Mouse (Mus musculus) CH12.LX (cell line): ENCODE measurements at regions not wholly inside any gene's neighbourhood (a gene's known extent, or its start where the extent isn't known, plus 50 kb on each side); places are given as distances from the start of the nearest gene placed in this dataset.

Source experiments
- DNase-seq: peaks from one replicate; pipeline ENCODE4 v3.0.0-alpha.2; 2013; ENCODE audit errors: extremely low read depth
- H3K27ac ChIP-seq: 2 replicates; pipeline ENCODE4 v1.5.1; 2012; ENCODE audit warnings: low read depth, mild to moderate bottlenecking, control low read depth, moderate library complexity; ENCODE audit not compliant: insufficient read depth
- H3K27me3 ChIP-seq: replicated peaks from 2 replicates; pipeline ENCODE3; 2012; ENCODE audit warnings: inconsistent platforms
- H3K36me3 ChIP-seq, 2 experiments: replicated peaks in 1 of 2; 2 replicates each; pipeline versions ENCODE3 to v1.6.1; 2012; ENCODE audit warnings: inconsistent platforms in 1 of 2, low read length in 1 of 2, mild to moderate bottlenecking in 1 of 2, mixed read lengths in 1 of 2, moderate library complexity in 1 of 2; ENCODE audit not compliant: control insufficient read depth in 1 of 2, insufficient read depth in 1 of 2
- H3K4me1 ChIP-seq, 2 experiments: 2 replicates each; pipeline ENCODE4 v1.6.1; 2012; ENCODE audit warnings: inconsistent platforms in 1 of 2, moderate library complexity in 1 of 2; ENCODE audit not compliant: insufficient read depth in 2 of 2, control insufficient read depth in 1 of 2
- H3K4me2 ChIP-seq: 2 replicates; pipeline ENCODE4 v1.6.1; 2012; ENCODE audit warnings: low read depth, mild to moderate bottlenecking, control low read depth; ENCODE audit not compliant: poor library complexity, insufficient read depth, severe bottlenecking
- H3K4me3 ChIP-seq, 3 experiments: fragments of 150-350 bp in 1 of 3; sonication (generic) in 1 of 3; replicated peaks in 1 of 3; 2 replicates each; pipeline versions ENCODE3 to v1.5.1; 2011 to 2012; ENCODE audit warnings: low read depth in 2 of 3, low read length in 2 of 3, mild to moderate bottlenecking in 2 of 3, moderate library complexity in 2 of 3, control low read depth in 1 of 3, improper control_type of control experiment in 1 of 3, inconsistent platforms in 1 of 3, mixed read lengths in 1 of 3; ENCODE audit not compliant: poor library complexity in 1 of 3
- H3K79me2 ChIP-seq: replicated peaks from 2 replicates; pipeline ENCODE4 v1.6.1; 2012; ENCODE audit warnings: mild to moderate bottlenecking, moderate library complexity; ENCODE audit not compliant: control insufficient read depth, poor library complexity, insufficient read depth, severe bottlenecking; ENCODE audit errors: extremely low read depth
- H3K9ac ChIP-seq: 2 replicates; pipeline ENCODE4 v1.6.1; 2012; ENCODE audit warnings: low read depth, mild to moderate bottlenecking, control low read depth, moderate library complexity; ENCODE audit not compliant: insufficient read depth
- H3K9me3 ChIP-seq: replicated peaks from 2 replicates; pipeline ENCODE3; 2012; ENCODE audit warnings: low read length, inconsistent platforms, mixed read lengths
- CHD2 ChIP-seq: IDR thresholded peaks from 2 replicates; pipeline ENCODE4 v1.6.1; 2011; ENCODE audit warnings: low read length, improper control_type of control experiment
- CTCF ChIP-seq, 2 experiments: IDR thresholded peaks in 1 of 2; conservative IDR thresholded peaks in 1 of 2; 2 replicates each; pipeline ENCODE4 v1.5.1; 2011 to 2012; ENCODE audit warnings: low read depth in 2 of 2, low read length in 2 of 2, improper control_type of control experiment in 1 of 2, inconsistent platforms in 1 of 2, mild to moderate bottlenecking in 1 of 2, moderate library complexity in 1 of 2
- EP300 ChIP-seq: IDR thresholded peaks from 2 replicates; pipeline ENCODE4 v1.6.1; 2011; ENCODE audit warnings: low read length, improper control_type of control experiment
- ETS1 ChIP-seq: conservative IDR thresholded peaks from 2 replicates; pipeline ENCODE4 v1.6.1; 2012; ENCODE audit warnings: low read depth, mild to moderate bottlenecking, inconsistent platforms, low read length, improper control_type of control experiment, moderate library complexity
- GABPA ChIP-seq: IDR thresholded peaks from 2 replicates; pipeline ENCODE4 v1.6.1; 2012; ENCODE audit warnings: low read depth, low read length, improper control_type of control experiment, inconsistent platforms; ENCODE audit not compliant: insufficient replicate concordance
- JUN ChIP-seq: IDR thresholded peaks from 2 replicates; pipeline ENCODE4 v1.6.1; 2011; ENCODE audit warnings: low read depth, mild to moderate bottlenecking, low read length, improper control_type of control experiment, moderate library complexity; ENCODE audit not compliant: insufficient read depth
- JUND ChIP-seq: conservative IDR thresholded peaks from 2 replicates; pipeline ENCODE4 v1.6.1; 2011; ENCODE audit warnings: low read depth, low read length, improper control_type of control experiment
- KAT2A ChIP-seq: IDR thresholded peaks from 2 replicates; pipeline ENCODE4 v1.6.1; 2012; ENCODE audit warnings: low read length, improper control_type of control experiment, inconsistent platforms; ENCODE audit not compliant: insufficient replicate concordance
- MAX ChIP-seq: IDR thresholded peaks from 2 replicates; pipeline ENCODE4 v1.6.1; 2011; ENCODE audit warnings: low read length, improper control_type of control experiment
- MEF2A ChIP-seq: IDR thresholded peaks from 2 replicates; pipeline ENCODE4 v1.6.1; 2014; ENCODE audit warnings: low read depth, mild to moderate bottlenecking, inconsistent platforms, low read length, improper control_type of control experiment, borderline replicate concordance
- MYC ChIP-seq: IDR thresholded peaks from 2 replicates; pipeline ENCODE4 v1.6.1; 2011; ENCODE audit warnings: low read depth, mild to moderate bottlenecking, improper control_type of control experiment, low read length
- NELFE ChIP-seq: IDR thresholded peaks from 2 replicates; pipeline ENCODE4 v1.6.1; 2011; ENCODE audit warnings: low read depth, low read length, improper control_type of control experiment
- PAX5 ChIP-seq: IDR thresholded peaks from 2 replicates; pipeline ENCODE4 v1.6.1; 2012; ENCODE audit warnings: low read length, inconsistent platforms, mixed read lengths
- SIN3A ChIP-seq: IDR thresholded peaks from 2 replicates; pipeline ENCODE4 v1.6.1; 2012; ENCODE audit warnings: low read length, improper control_type of control experiment, inconsistent platforms
- SMC3 ChIP-seq: IDR thresholded peaks from 2 replicates; pipeline ENCODE4 v1.6.1; 2011; ENCODE audit warnings: low read depth, low read length, improper control_type of control experiment
- TBP ChIP-seq: conservative IDR thresholded peaks from 2 replicates; pipeline ENCODE4 v1.6.1; 2011; ENCODE audit warnings: low read depth, low read length, improper control_type of control experiment
- UBTF ChIP-seq: IDR thresholded peaks from 2 replicates; pipeline ENCODE4 v1.6.1; 2012; ENCODE audit warnings: low read depth, mild to moderate bottlenecking, inconsistent platforms, low read length, improper control_type of control experiment, moderate library complexity
- USF1 ChIP-seq: IDR thresholded peaks from 2 replicates; pipeline ENCODE4 v1.6.1; 2014; ENCODE audit warnings: low read depth, mild to moderate bottlenecking, inconsistent platforms, low read length, improper control_type of control experiment
- USF2 ChIP-seq: conservative IDR thresholded peaks from 2 replicates; pipeline ENCODE4 v1.6.1; 2011; ENCODE audit warnings: low read depth, low read length, improper control_type of control experiment
- ZC3H11A ChIP-seq: IDR thresholded peaks from 2 replicates; pipeline ENCODE4 v1.6.1; 2012; ENCODE audit warnings: low read depth, mild to moderate bottlenecking, inconsistent platforms, low read length, improper control_type of control experiment
- ZMIZ1 ChIP-seq: IDR thresholded peaks from 2 replicates; pipeline ENCODE4 v1.6.1; 2012; ENCODE audit warnings: low read depth, mild to moderate bottlenecking, inconsistent platforms, low read length, improper control_type of control experiment
- dilution Hi-C: fragments of 300-500 bp; cut with MboI; formaldehyde crosslinking; loops from 2 replicates; pipeline ENCODE4 v1.14.3; 2020; ENCODE audit warnings: low sequenced_read_pairs; ENCODE audit not compliant: extremely low pct_unique_long_range_greater_than_20kb, extremely low pct_ligation_motif_present
- in situ Hi-C: fragments of 300-500 bp; cut with MboI; formaldehyde crosslinking; loops from 3 replicates; pipeline ENCODE4 v1.14.3; 2019; ENCODE audit warnings: low sequenced_read_pairs, low pct_ligation_motif_present, low pct_unique_long_range_greater_than_20kb, mixed read lengths

- Histone ChIP-seq H3K27me3 (peaks cover 10% of the 10 kb centered on the region), H3K9ac (no peak overlapping the region), H3K4me1 (no peaks in the 10 kb centered on the region), H3K79me2 (no peaks in the 10 kb centered on the region), H3K9me3 (peaks cover 14% of the 10 kb centered on the region), H3K27ac (no peak overlapping the region), H3K4me3 (no peak overlapping the region), H3K36me3 (no peaks in the 10 kb centered on the region), H3K4me2 (no peak overlapping the region)
- dilution Hi-C loops (no loop called here), in situ Hi-C loops (no loop called here)
- DNase-seq = no peak
- TF ChIP-seq CHD2 = no peak
- no peak for TF ChIP-seq MEF2A
- TF ChIP-seq JUND = no peak
- TF ChIP-seq PAX5 = no peak
- no peak for TF ChIP-seq ZC3H11A
- no peak for TF ChIP-seq CTCF (conservative IDR thresholded peaks at IDR 0.05 in 1 of 2, IDR thresholded peaks at IDR 0.05 in 1 of 2; ENCODE audit: low read depth in 2 of 2, low read length in 2 of 2)
- TF ChIP-seq ZMIZ1 = no peak
- no peak for TF ChIP-seq SIN3A
- no peak for TF ChIP-seq MAX
- no peak for TF ChIP-seq UBTF
- TF ChIP-seq MYC = no peak
- TF ChIP-seq KAT2A = no peak
- TF ChIP-seq NELFE = no peak
These were observed 284.4 kb upstream of the Maf start for GRCm38 (mm10) chr8:115991989-115992388.

- no peak for TF ChIP-seq TBP
- no peak for TF ChIP-seq EP300
- TF ChIP-seq MAX = no peak
- no peak for TF ChIP-seq UBTF
- TF ChIP-seq USF2 = no peak
- no peak for TF ChIP-seq GABPA
- TF ChIP-seq USF1 = no peak
- TF ChIP-seq MEF2A = no peak
- TF ChIP-seq ETS1 = no peak
- TF ChIP-seq MYC = no peak
- no peak for TF ChIP-seq SMC3
- no peak for TF ChIP-seq JUND
- no peak for TF ChIP-seq JUN
- no peak for DNase-seq
- H3K9me3 ChIP-seq = peaks cover 48% of the 10 kb centered on the region
- no peak overlapping the region for H3K27ac ChIP-seq
- H3K36me3 ChIP-seq = no peaks in the 10 kb centered on the region
- dilution Hi-C loops (no loop called here), in situ Hi-C loops (no loop called here)
- H3K9ac ChIP-seq = no peak overlapping the region
- peaks cover 33% of the 10 kb centered on the region for H3K27me3 ChIP-seq
- H3K79me2 ChIP-seq = no peaks in the 10 kb centered on the region
- no peak overlapping the region for H3K4me2 ChIP-seq
- H3K4me3 ChIP-seq = no peak overlapping the region
- H3K4me1 ChIP-seq = no peaks in the 10 kb centered on the region
These were observed 275.8 kb upstream of the Maf start for GRCm38 (mm10) chr8:115983397-115983796.
